Mouse (Mus musculus) embryonic fibroblast, embryonic 13.5 days (primary cell): ENCODE data around the gene Fam120b. TPM values are rescaled to one million over a fixed set of nuclear protein-coding genes. Genes with fewer than 3 reads are reported as not detected.

ENCODE experiments used
- H3K27ac ChIP-seq: 2 replicates; pipeline ENCODE4 v1.5.1; 2012; ENCODE audit warnings: low read length, control low read depth, inconsistent platforms; ENCODE audit not compliant: insufficient read depth
- H3K4me1 ChIP-seq: 2 replicates; pipeline ENCODE4 v1.6.1; 2011; ENCODE audit warnings: low read length; ENCODE audit not compliant: control insufficient read depth, insufficient read depth
- H3K4me3 ChIP-seq: 2 replicates; pipeline ENCODE4 v1.5.1; 2011; ENCODE audit warnings: mild to moderate bottlenecking, control low read depth, low read length; ENCODE audit not compliant: insufficient read depth
- CTCF ChIP-seq: IDR thresholded peaks from 2 replicates; pipeline ENCODE4 v1.5.1; 2011; ENCODE audit warnings: mild to moderate bottlenecking, control low read depth, low read length, moderate library complexity, borderline replicate concordance; ENCODE audit not compliant: insufficient read depth
- POLR2A ChIP-seq: IDR thresholded peaks from 2 replicates; pipeline ENCODE4 v1.6.1; 2011; ENCODE audit warnings: low read depth, mild to moderate bottlenecking, control low read depth, low read length, moderate library complexity
- polyA plus RNA-seq: library from polyadenylated mRNA; stranded (reverse); fragments of >200 nt; gene quantifications from 2 replicates; pipeline ENCODE4 v1.2.4, GENCODE M21; 2011; ENCODE audit warnings: low read depth; ENCODE audit not compliant: missing spikeins, insufficient read length

Gene Fam120b
- polyA plus RNA-seq, 1 experiment = 25.3 TPM

DNA sequence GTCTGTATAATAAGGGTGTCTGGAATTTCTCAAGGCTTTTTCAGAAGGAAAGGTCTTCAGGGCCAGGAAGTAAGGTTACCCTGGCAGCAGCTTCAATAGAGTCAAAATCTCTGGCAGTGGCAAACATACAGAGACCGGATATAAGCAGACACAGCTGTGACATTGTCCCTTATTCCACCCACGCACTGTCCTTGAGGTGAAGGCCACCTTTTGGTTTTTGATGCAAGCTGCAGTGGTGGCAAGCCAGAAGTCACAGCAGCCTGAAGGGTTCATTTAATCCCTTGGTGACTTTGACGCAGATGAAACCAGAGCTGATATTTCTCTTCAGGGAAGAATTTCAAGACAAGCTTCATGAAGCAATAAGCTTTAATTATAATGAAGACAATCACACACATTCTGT, 53.6 kb downstream of the Fam120b start:
- no peak for TF ChIP-seq POLR2A
- no peak for TF ChIP-seq CTCF
- H3K4me1 ChIP-seq = no peaks in the 10 kb centered on the region
- no peak overlapping the region for H3K4me3 ChIP-seq
- no peak overlapping the region for H3K27ac ChIP-seq

DNA sequence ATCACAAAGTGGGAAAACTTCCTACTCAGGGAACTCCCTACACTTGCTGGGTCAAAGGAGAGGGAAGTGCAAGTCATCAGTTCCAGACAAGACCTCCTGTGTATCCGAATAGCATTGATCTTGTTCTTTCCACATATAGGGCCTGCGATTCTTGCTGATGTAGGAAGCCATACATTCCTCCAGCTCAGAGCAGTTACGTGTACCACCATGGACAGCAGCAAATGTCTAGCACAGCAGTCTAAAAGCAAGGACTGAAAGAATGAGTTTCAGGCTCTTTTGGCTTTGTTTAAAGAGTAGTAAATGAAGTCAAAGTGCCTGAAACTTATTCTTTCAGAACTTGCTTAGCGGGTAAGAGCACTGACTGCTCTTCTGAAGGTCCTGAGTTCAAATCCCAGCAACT, 59.2 kb downstream of the Fam120b start:
- Histone ChIP-seq H3K4me3 (no peak overlapping the region), H3K4me1 (no peaks in the 10 kb centered on the region), H3K27ac (no peak overlapping the region)
- TF ChIP-seq POLR2A (no peak), CTCF (no peak)

DNA sequence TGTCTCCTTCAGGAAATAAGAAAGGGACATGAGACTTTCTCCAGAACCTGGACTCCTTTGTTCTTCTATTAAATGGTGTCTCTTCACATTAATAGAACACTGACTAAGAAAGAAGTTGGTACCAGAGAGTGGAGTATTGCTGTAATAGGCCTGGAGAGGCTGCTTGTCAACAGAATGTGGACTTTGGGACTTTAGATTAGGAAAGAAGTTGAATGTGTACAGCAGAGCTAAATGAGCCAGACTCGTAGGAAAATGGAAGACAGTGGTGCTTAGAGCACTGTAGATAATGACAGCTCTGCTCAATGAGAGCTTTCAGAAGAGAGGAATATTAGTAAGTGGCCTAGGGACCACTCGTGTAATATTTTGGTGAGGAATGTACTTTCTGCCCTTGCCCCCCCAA, 60.6 kb downstream of the Fam120b start:
- Histone ChIP-seq H3K4me3 (no peak overlapping the region), H3K27ac (no peak overlapping the region), H3K4me1 (no peaks in the 10 kb centered on the region)
- TF ChIP-seq POLR2A (no peak), CTCF (no peak)

DNA sequence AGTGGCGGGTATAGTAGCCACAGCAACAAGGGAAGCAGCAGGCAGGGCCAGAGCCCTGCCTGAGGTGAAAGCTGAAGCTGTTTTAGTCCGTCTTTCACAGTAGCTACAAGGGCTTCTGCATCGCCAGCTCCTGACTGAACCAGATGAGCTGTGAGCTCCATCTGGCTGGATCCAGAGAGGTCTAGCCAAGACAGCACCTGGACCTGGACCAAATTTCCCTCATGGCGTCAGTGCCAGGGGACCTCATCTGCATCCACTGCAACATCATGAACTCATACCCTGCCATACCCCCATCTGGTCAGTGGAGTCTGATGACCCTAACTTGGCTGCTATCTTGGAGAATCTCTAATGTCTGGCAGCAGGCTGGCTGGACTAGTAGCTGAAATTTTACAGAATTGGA, 63.8 kb downstream of the Fam120b start:
- Histone ChIP-seq H3K4me3 (no peak overlapping the region), H3K4me1 (no peaks in the 10 kb centered on the region), H3K27ac (no peak overlapping the region)

DNA sequence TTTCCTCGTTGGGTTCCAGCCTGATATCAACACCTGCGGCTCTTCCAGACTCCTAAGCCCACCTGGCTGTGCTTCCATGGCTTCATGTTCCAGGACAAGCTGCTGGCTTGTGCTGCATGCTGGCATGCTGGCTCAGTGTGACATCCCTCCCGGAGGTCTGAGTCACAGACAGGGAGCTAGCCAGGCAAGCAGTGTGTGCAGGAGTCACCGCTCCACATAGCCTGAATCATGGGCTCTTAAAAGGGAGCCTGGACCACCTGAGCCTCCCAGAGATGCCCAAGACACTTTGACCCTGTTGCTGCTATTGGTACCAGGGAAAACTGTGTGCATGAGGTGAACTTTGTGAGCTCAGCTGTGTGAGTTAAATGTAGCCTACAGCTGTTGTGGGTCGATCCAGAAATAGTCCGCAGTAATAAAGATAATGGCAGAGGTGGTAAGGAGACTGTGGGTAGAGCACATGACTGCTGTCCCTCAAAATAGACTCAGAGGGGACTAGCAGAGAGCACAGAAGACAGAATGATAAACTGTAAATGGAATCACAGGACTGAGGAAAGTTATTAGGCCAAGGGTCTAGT, 66.0 kb downstream of the Fam120b start:
- no peak overlapping the region for H3K4me3 ChIP-seq
- TF ChIP-seq CTCF (no peak), POLR2A (no peak)

More for the DNA sequence above, 63.8 kb downstream of the Fam120b start:
- TF ChIP-seq POLR2A (no peak), CTCF (no peak)

DNA sequence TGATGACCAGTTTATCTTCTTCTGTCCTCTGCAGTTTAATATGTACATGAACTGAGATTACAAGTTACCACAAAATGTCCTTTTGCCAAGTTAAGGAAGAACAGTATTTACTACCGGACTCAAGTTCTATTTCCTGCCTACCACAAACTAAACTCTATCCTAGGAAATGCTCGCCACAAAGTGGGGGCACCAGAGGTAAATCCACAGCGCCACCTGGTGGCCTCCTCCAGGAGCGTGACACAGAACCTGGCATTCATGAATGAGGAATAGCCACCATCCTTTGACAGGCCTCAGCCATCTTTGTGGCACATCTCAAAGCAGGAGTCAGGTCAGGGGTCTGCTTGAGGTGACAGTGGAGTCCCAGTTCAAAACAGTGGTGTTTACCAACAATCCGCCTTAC, 71.7 kb downstream of the Fam120b start:
- no peak overlapping the region for H3K27ac ChIP-seq
- H3K4me1 ChIP-seq = no peaks in the 10 kb centered on the region
- H3K4me3 ChIP-seq = no peak overlapping the region
- TF ChIP-seq CTCF (peak; percentile 76), POLR2A (no peak)

More for the DNA sequence above, 66.0 kb downstream of the Fam120b start:
- H3K27ac ChIP-seq = no peak overlapping the region
- no peaks in the 10 kb centered on the region for H3K4me1 ChIP-seq

DNA sequence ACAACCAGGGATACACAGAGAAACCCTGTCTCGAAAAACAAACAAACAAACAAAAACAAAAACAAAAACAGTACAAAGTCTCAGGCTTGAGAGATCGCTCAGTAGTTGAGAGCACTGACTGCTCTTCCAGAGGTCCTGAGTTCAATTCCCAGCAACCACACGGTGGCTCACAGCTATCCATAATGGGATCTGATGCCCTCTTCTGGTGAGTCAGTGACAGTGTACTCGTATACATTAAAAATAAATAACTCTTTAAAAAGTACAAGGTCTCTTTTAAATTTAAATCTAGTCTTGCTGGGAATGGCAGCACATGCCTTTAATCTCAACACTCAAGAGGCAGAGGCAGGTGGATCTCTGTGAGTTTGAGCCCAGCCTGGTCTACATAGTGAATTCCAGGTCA, 76.7 kb downstream of the Fam120b start:
- Histone ChIP-seq H3K27ac (no peak overlapping the region), H3K4me1 (no peaks in the 10 kb centered on the region), H3K4me3 (no peak overlapping the region)
- TF ChIP-seq POLR2A = no peak
- TF ChIP-seq CTCF = no peak

Other genes starting within 250 kb of the Fam120b start
- gene Dll1, start 19.3 kb upstream of the Fam120b start, polyA plus RNA-seq = 0.40 and 0.97 TPM in 2 replicates
- 179 and 190 TPM in 2 replicates for gene Psmb1, start 103.5 kb downstream of the Fam120b start, polyA plus RNA-seq
- gene Tbp, start 103.7 kb downstream of the Fam120b start, polyA plus RNA-seq = 36.8 and 38.8 TPM in 2 replicates
- 27.6 and 38.2 TPM in 2 replicates for gene Pdcd2, start 131.1 kb downstream of the Fam120b start, polyA plus RNA-seq
- gene Prdm9, start 168.2 kb downstream of the Fam120b start, polyA plus RNA-seq = 3.7 and 7.3 TPM in 2 replicates